Mouse (Mus musculus) neural tube, embryonic 14.5 days (tissue): ENCODE data around the gene Tbx6. TPM values are rescaled to one million over a fixed set of nuclear protein-coding genes. Genes with fewer than 3 reads are reported as not detected.
A peak's percentile ranks its signal among the peaks of the same experiment; 100 is the strongest.
"Not testable (repeated sequence)": the region's sequence is repeated elsewhere in the genome, so short reads cannot be mapped to it uniquely, and the experiment has no call there.

Experiments used
- ATAC-seq: fragments of 200-750 bp; cut with Nextera tagmentation; 2 replicates; pipeline ENCODE4 v1.8.0; 2017; ENCODE audit warnings: low read depth, mild to moderate bottlenecking, moderate TSS enrichment, moderate library complexity
- H3K27ac ChIP-seq: fragments of 300-500 bp; sonication (generic); 2 replicates; pipeline ENCODE4 v1.5.1; 2014; ENCODE audit warnings: low read depth, mild to moderate bottlenecking, control low read depth, low read length, moderate library complexity, mixed read lengths
- H3K27me3 ChIP-seq: fragments of 300-500 bp; sonication (generic); 2 replicates; pipeline ENCODE4 v1.6.1; 2014; ENCODE audit warnings: low read length; ENCODE audit not compliant: control insufficient read depth, insufficient read depth
- H3K36me3 ChIP-seq: fragments of 300-500 bp; sonication (generic); 2 replicates; pipeline ENCODE4 v1.6.1; 2014; ENCODE audit warnings: low read length, mixed read lengths; ENCODE audit not compliant: control insufficient read depth, insufficient read depth
- H3K4me1 ChIP-seq: fragments of 300-500 bp; sonication (generic); 2 replicates; pipeline ENCODE4 v1.6.1; 2014; ENCODE audit warnings: low read length; ENCODE audit not compliant: control insufficient read depth, insufficient read depth
- H3K4me2 ChIP-seq: fragments of 300-500 bp; sonication (generic); 2 replicates; pipeline ENCODE4 v1.6.1; 2014; ENCODE audit warnings: mild to moderate bottlenecking, low read depth, low read length, control low read depth
- H3K4me3 ChIP-seq: fragments of 300-500 bp; sonication (generic); 2 replicates; pipeline ENCODE4 v1.5.1; 2014; ENCODE audit warnings: low read depth, low read length, control low read depth, mixed read lengths
- H3K9ac ChIP-seq: fragments of 300-500 bp; sonication (generic); replicated peaks from 2 replicates; pipeline ENCODE4 v1.6.1; 2014; ENCODE audit warnings: low read depth, mild to moderate bottlenecking, control low read depth, low read length, mixed read lengths
- H3K9me3 ChIP-seq: fragments of 300-500 bp; sonication (generic); 2 replicates; pipeline ENCODE4 v1.6.1; 2016; ENCODE audit warnings: low read length; ENCODE audit not compliant: control insufficient read depth
- WGBS: fragments of 180-500 bp; shearing (Covaris S2); extraction: QIAGEN DNeasy Blood & Tissue Kit; methylation state at CpG from one replicate; pipeline ENCODE4 v1.1.7; 2014; 5-methylcytosine and 5-hydroxymethylcytosine counted together
- polyA plus RNA-seq: library from polyadenylated mRNA; unstranded; fragments of >200 nt; fragmentation: Nextera tagmentation; extraction: Ambion mirVana; gene quantifications from 2 replicates; pipeline ENCODE4 v1.2.1, GENCODE M21; 2014

Gene Tbx6
- polyA plus RNA-seq, 1 experiment from 2014 or later = 0.27 TPM

DNA sequence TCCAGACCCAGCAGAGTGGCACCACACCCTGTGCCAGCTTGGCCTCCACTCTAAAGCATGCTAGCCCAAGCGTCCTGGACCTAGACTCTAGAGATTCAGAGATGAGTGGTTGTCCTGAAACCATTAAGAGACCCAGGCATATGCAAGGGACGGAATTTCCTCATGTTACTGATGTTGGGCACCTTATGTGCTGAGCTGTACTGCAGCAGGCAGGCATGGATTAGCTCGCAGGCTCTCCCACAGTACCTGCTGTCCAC lies 5.4 kb upstream of the Tbx6 start:
- Histone ChIP-seq H3K4me1 (peaks cover 27% of the 10 kb centered on the region), H3K9me3 (no peaks in the 10 kb centered on the region), H3K4me3 (peak overlapping the region; percentile 75), H3K9ac (peak overlapping the region; percentile 92; the same call in 1 of the 2 replicates), H3K36me3 (no peaks in the 10 kb centered on the region), H3K27ac (peak overlapping the region; percentile 69), H3K27me3 (no peaks in the 10 kb centered on the region), H3K4me2 (peak overlapping the region; percentile 88; the same call in 1 of the 2 replicates)
- 64% methylated on average over 3 of the region's 3 CpGs for WGBS
- no peak for ATAC-seq

- Histone ChIP-seq H3K4me2 (peak within 1 kb of the TSS; percentile 88), H3K27me3 (no peaks in the 10 kb centered on the region), H3K4me3 (peak within 1 kb of the TSS; percentile 75), H3K9me3 (no peaks in the 10 kb centered on the region), H3K27ac (peak within 1 kb of the TSS; percentile 69), H3K36me3 (no peaks in the 10 kb centered on the region), H3K4me1 (peaks cover 34% of the 10 kb centered on the region), H3K9ac (peak within 1 kb of the TSS; percentile 92)
- ATAC-seq = peak; percentile 88
- under 1% methylated on average over 35 of the region's 37 CpGs for WGBS
Observed at GRCm38 (mm10) chr7:126776598-126777057, 4.7 kb upstream of the Tbx6 start, which contains the start of gene Ypel3. Ypel3 (plus strand) TSS chr7:126776955.

DNA sequence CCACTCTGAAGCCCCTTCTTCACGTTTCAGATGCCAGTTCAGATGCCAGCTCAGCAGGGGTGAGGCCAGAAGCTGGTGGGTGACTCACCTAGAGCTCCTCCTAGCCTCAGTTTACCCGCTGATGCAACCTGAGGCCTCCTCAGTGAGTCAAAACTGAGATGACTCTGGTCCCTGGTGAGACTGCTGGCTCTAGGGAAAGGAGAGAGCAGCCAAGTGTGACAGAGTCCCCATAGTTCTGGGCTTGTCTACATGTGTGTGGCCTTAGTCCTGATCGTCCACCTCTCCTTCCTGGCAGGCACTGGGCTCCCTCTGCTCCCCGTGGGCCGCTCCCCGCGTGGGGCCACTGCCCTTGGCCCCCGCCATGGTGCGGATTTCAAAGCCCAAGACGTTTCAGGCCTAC lies 3.8 kb upstream of the Tbx6 start:
- WGBS = 53% methylated on average over 9 of the region's 10 CpGs
- Histone ChIP-seq H3K9ac (peak overlapping the region; percentile 92), H3K9me3 (no peaks in the 10 kb centered on the region), H3K27me3 (no peaks in the 10 kb centered on the region), H3K36me3 (no peaks in the 10 kb centered on the region), H3K4me2 (peak overlapping the region; percentile 88), H3K27ac (peak overlapping the region; percentile 69; the same call in 1 of the 2 replicates), H3K4me1 (peaks cover 35% of the 10 kb centered on the region), H3K4me3 (peak overlapping the region; percentile 75)
- ATAC-seq = no peak

- peak overlapping the region; percentile 75; the same call in 1 of the 2 replicates for H3K4me3 ChIP-seq
- H3K36me3 ChIP-seq = no peaks in the 10 kb centered on the region; the same call in 1 of the 2 replicates
- H3K27me3 ChIP-seq = no peaks in the 10 kb centered on the region
- no peak for ATAC-seq
- H3K4me1 ChIP-seq = peaks cover 35% of the 10 kb centered on the region
- 74% methylated on average over 3 of the region's 3 CpGs for WGBS
- no peak overlapping the region for H3K9ac ChIP-seq
- H3K4me2 ChIP-seq = peak overlapping the region; percentile 88
- no peak overlapping the region for H3K27ac ChIP-seq
- no peaks in the 10 kb centered on the region for H3K9me3 ChIP-seq
Observed at GRCm38 (mm10) chr7:126778147-126778546, 3.1 kb upstream of the Tbx6 start.

- not testable (repeated sequence) for H3K9me3 ChIP-seq, H3K4me3 ChIP-seq, ATAC-seq, H3K27me3 ChIP-seq, H3K4me2 ChIP-seq, H3K9ac ChIP-seq, H3K27ac ChIP-seq, H3K36me3 ChIP-seq
- peaks cover 35% of the 10 kb centered on the region for H3K4me1 ChIP-seq
- 92% methylated on average over 7 of the region's 7 CpGs for WGBS
Observed at GRCm38 (mm10) chr7:126779101-126779500, 2.2 kb upstream of the Tbx6 start.

- peaks cover 6% of the 10 kb centered on the region for H3K36me3 ChIP-seq
- no peaks in the 10 kb centered on the region for H3K9me3 ChIP-seq
- H3K27me3 ChIP-seq = no peaks in the 10 kb centered on the region
- peak overlapping the region; percentile 36 for H3K4me3 ChIP-seq
- H3K4me1 ChIP-seq = peaks cover 35% of the 10 kb centered on the region
- H3K4me2 ChIP-seq = peak overlapping the region; percentile 96
- peak overlapping the region; percentile 56 for H3K9ac ChIP-seq
- 3% methylated on average over 21 of the region's 21 CpGs for WGBS
- H3K27ac ChIP-seq = peak overlapping the region; percentile 77
- ATAC-seq = peak; percentile 75
Observed at GRCm38 (mm10) chr7:126779983-126780970, 1.0 kb upstream of the Tbx6 start.

GRCm38 (mm10) chr7:126781661-126782370 lies 533 bp downstream of the Tbx6 start:
- Histone ChIP-seq H3K4me2 (peak overlapping the region; percentile 96; the same call in 1 of the 2 replicates), H3K4me3 (no peak overlapping the region; the same call in 1 of the 2 replicates), H3K27ac (no peak overlapping the region), H3K9me3 (no peaks in the 10 kb centered on the region), H3K27me3 (no peaks in the 10 kb centered on the region), H3K4me1 (peaks cover 27% of the 10 kb centered on the region), H3K9ac (0 out of 2 replicates have a peak overlapping the region, but pooled peaks have one; percentile 56), H3K36me3 (peaks cover 21% of the 10 kb centered on the region)
- WGBS = 37% methylated on average over 11 of the region's 11 CpGs
- no peak for ATAC-seq

GRCm38 (mm10) chr7:126782693-126783092 lies 1.4 kb downstream of the Tbx6 start:
- ATAC-seq = no peak
- H3K27ac ChIP-seq = no peak overlapping the region
- peaks cover 20% of the 10 kb centered on the region for H3K4me1 ChIP-seq
- H3K4me2 ChIP-seq = no peak overlapping the region
- no peaks in the 10 kb centered on the region for H3K27me3 ChIP-seq
- no peaks in the 10 kb centered on the region for H3K9me3 ChIP-seq
- WGBS = 84% methylated on average over 13 of the region's 13 CpGs
- peaks cover 29% of the 10 kb centered on the region for H3K36me3 ChIP-seq
- no peak overlapping the region for H3K9ac ChIP-seq
- no peak overlapping the region for H3K4me3 ChIP-seq
